Mouse (Mus musculus) left cerebral cortex, postnatal 4 days (tissue): ENCODE results near the gene Sult2a1. TPM values are rescaled to one million over a fixed set of nuclear protein-coding genes. Genes with fewer than 3 reads are reported as not detected.
"Not testable (repeated sequence)": the region's sequence is repeated elsewhere in the genome, so short reads cannot be mapped to it uniquely, and the experiment has no call there.

Experiments
- DNase-seq: peaks from one replicate; pipeline ENCODE4 v3.0.0-alpha.2; 2022
- intact Hi-C: fragments of 180-260 bp; cut with DNase I; formaldehyde crosslinking; loops from one replicate; pipeline ENCODE4 v1.15.1; 2025
- total RNA-seq, 2 experiments: library from RNA; stranded (reverse); gene quantifications; 2 replicates each; pipeline ENCODE4 v1.2.3; 2021

Sult2a1 gene
- not detected for total RNA-seq

GRCm38 (mm10) chr7:13837309-13837708 is at the start of gene Sult2a1:
Sult2a1 (minus strand) TSS chr7:13837409.
- intact Hi-C loops, DNase-seq: not testable (repeated sequence)

GRCm38 (mm10) chr7:13813913-13814312 is 23.3 kb downstream of the Sult2a1 start:
- DNase-seq: no peak
- intact Hi-C loops: no loop called here

Other genes starting within 250 kb of the Sult2a1 start
- not detected for gene Sult2a5, start 213.4 kb downstream of the Sult2a1 start, total RNA-seq
- not detected for gene Sult2a2, start 103.9 kb downstream of the Sult2a1 start, total RNA-seq
- not detected for gene Sult2a4, start 152.2 kb upstream of the Sult2a1 start, total RNA-seq